In the genomic region with DNA sequence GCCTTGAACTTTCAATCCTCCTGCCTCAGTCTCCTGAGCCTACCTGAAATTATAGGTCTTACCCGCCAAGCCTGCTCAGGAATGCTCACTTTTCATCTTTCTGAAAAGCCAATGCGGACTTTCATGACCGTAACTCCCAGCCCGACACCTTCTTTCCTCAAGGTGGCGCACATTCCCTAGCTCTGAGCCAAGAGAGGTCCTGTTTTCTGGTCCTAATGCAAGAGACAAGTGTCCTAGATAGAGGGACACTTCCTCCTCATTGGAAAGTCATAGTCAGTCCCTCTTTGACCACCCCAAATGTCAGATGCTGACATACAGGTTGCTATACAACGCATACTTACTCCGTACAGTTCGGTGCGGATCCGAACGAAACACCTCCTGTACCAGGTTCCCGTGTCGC, we compare ENCODE assay signal across 8 mouse cellular contexts.
DNase-seq lines count a peak whose midpoint lies in the region; ATAC-seq lines count a peak whose summit lies in the region.

No protein-coding gene starts in this region.

- no peak overlapping the region for H3K4me2 ChIP-seq in hindbrain, embryonic 13.5 days
- H3K4me2 ChIP-seq in neural tube, embryonic 11.5 days (ENCODE audit: low read depth), result no peak overlapping the region

- no peak overlapping the region for H3K9ac ChIP-seq in hindbrain, embryonic 13.5 days
- no peak overlapping the region for H3K9ac ChIP-seq in neural tube, embryonic 11.5 days (ENCODE audit: low read length)

- H3K4me1 ChIP-seq in hindbrain, embryonic 10.5 days (replicated peaks), result 0 out of 2 replicates have a peak, but pooled peaks cover 3% of the 10 kb centered on the region
- H3K4me1 ChIP-seq in hindbrain, embryonic 13.5 days (replicated peaks), result no peaks in the 10 kb centered on the region
- H3K4me1 ChIP-seq in neural tube, embryonic 11.5 days (ENCODE audit: control insufficient read depth, insufficient read depth, low read length), result no peaks in the 10 kb centered on the region
- H3K4me1 ChIP-seq in heart, embryonic 10.5 days, result peaks cover 7% of the 10 kb centered on the region

- no peaks in the 10 kb centered on the region for H3K36me3 ChIP-seq in hindbrain, embryonic 10.5 days
- H3K36me3 ChIP-seq in hindbrain, embryonic 13.5 days, result no peaks in the 10 kb centered on the region
- H3K36me3 ChIP-seq in neural tube, embryonic 11.5 days (ENCODE audit: control insufficient read depth, insufficient read depth, low read length), result no peaks in the 10 kb centered on the region
- H3K36me3 ChIP-seq in heart, embryonic 10.5 days, result no peaks in the 10 kb centered on the region

- H3K27me3 ChIP-seq in hindbrain, embryonic 10.5 days (ENCODE audit: insufficient read depth, poor library complexity, severe bottlenecking), result no peaks in the 10 kb centered on the region
- no peaks in the 10 kb centered on the region for H3K27me3 ChIP-seq in hindbrain, embryonic 13.5 days
- no peaks in the 10 kb centered on the region for H3K27me3 ChIP-seq in neural tube, embryonic 11.5 days (ENCODE audit: control insufficient read depth, insufficient read depth, low read length)
- H3K27me3 ChIP-seq in heart, embryonic 10.5 days (ENCODE audit: insufficient read depth, poor library complexity, severe bottlenecking), result no peaks in the 10 kb centered on the region

- DNase-seq in hindbrain, embryonic 10.5 days (ENCODE audit: low spot score), result peak; percentile 33
- DNase-seq in neural tube, embryonic 11.5 days (ENCODE audit: low spot score), result peak; percentile 43
- no peak for DNase-seq in neural tube, embryonic 10.5 days (ENCODE audit: extremely low spot score, low spot score)
- DNase-seq in brain, adult 2 months (ENCODE audit: low read depth, low spot score), result peak; percentile 52
- peak; percentile 64 for DNase-seq in retina, embryonic 14.5 days (ENCODE audit: low spot score)
- DNase-seq in urinary bladder, adult 18-20 months (ENCODE audit: low spot score in 2 of 2), result no peak
- no peak for DNase-seq in heart, embryonic 10.5 days (ENCODE audit: low spot score)

- no peaks in the 10 kb centered on the region for H3K9me3 ChIP-seq in hindbrain, embryonic 10.5 days
- no peaks in the 10 kb centered on the region for H3K9me3 ChIP-seq in hindbrain, embryonic 13.5 days
- no peaks in the 10 kb centered on the region for H3K9me3 ChIP-seq in neural tube, embryonic 11.5 days (ENCODE audit: control insufficient read depth, low read length)
- no peaks in the 10 kb centered on the region for H3K9me3 ChIP-seq in heart, embryonic 10.5 days

- no peak overlapping the region for H3K4me3 ChIP-seq in hindbrain, embryonic 10.5 days
- no peak overlapping the region for H3K4me3 ChIP-seq in hindbrain, embryonic 13.5 days
- no peak overlapping the region for H3K4me3 ChIP-seq in neural tube, embryonic 11.5 days (ENCODE audit: low read depth, low read length)
- H3K4me3 ChIP-seq in heart, embryonic 10.5 days, result no peak overlapping the region

- no peak overlapping the region for H3K27ac ChIP-seq in hindbrain, embryonic 10.5 days
- no peak overlapping the region for H3K27ac ChIP-seq in hindbrain, embryonic 13.5 days
- no peak overlapping the region for H3K27ac ChIP-seq in neural tube, embryonic 11.5 days (ENCODE audit: low read depth, low read length)
- no peak overlapping the region for H3K27ac ChIP-seq in heart, embryonic 10.5 days

- no peak for ATAC-seq in hindbrain, embryonic 13.5 days (ENCODE audit: low FRiP score)
- ATAC-seq in neural tube, embryonic 11.5 days (ENCODE audit: insufficient read depth, low FRiP score, low TSS enrichment), result no peak

- WGBS in hindbrain, embryonic 10.5 days, result 71% methylated on average over 13 of the region's 13 CpGs
- WGBS in hindbrain, embryonic 13.5 days, result 73% methylated on average over 13 of the region's 13 CpGs
- 70% methylated on average over 13 of the region's 13 CpGs for WGBS in neural tube, embryonic 11.5 days
- WGBS in heart, embryonic 10.5 days, result 69% methylated on average over 13 of the region's 13 CpGs

Comparison
In these comparisons a context has a peak if more than half of its experiments do, and no peak if none do; other contexts are left out.
1. DNase-seq: peak in hindbrain, embryonic 10.5 days (single experiment), neural tube, embryonic 11.5 days (single experiment), brain, adult 2 months (single experiment) and retina, embryonic 14.5 days (single experiment); none in neural tube, embryonic 10.5 days (single experiment), urinary bladder, adult 18-20 months (0 of 2) and heart, embryonic 10.5 days (single experiment).